Mouse (Mus musculus) hematopoietic stem cell, adult 5-6 weeks (primary cell): Measurements from ENCODE around the gene Zfpm1. TPM values are rescaled to one million over a fixed set of nuclear protein-coding genes. Genes with fewer than 3 reads are reported as not detected.
A peak's percentile ranks its signal among the peaks of the same experiment; 100 is the strongest.

ENCODE experiments used
- ATAC-seq, 2 experiments: fragments of 125-278 bp in 1 of 2; replicated peaks in 1 of 2; 2 replicates each; pipeline ENCODE4 v1.8.0; 2016 to 2017; ENCODE audit warnings: inconsistent platforms in 2 of 2, mild to moderate bottlenecking in 2 of 2, moderate number of reproducible peaks in 2 of 2, low read depth in 1 of 2, moderate TSS enrichment in 1 of 2; ENCODE audit not compliant: low FRiP score in 2 of 2, poor library complexity in 2 of 2, severe bottlenecking in 2 of 2, insufficient read depth in 1 of 2, low TSS enrichment in 1 of 2
- total RNA-seq: library from RNA; stranded (forward); fragments of 172-1452, 232-1000 nt; gene quantifications from 2 replicates; pipeline ENCODE4 v1.2.3, GENCODE M21; 2017

Gene Zfpm1
- total RNA-seq, 1 experiment from 2014 or later = 70.4 TPM

DNA sequence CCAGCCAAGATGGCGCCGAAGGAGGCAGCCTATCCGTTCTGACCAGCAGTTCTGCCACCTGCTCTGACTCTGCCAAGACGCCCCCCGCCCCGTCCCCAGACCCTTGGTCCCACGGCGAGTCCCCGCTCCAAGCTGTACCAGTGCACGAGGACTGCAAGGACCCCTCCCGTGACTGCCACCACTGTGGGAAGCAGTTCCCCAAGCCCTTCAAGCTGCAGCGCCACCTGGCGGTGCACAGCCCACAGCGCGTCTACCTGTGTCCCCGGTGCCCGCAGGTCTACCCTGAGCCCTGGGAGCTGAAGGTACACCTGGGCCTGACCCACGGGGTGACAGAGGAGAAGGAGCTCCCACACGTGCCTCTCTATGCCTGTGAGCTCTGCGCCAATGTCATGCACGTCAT lies 12.5 kb upstream of the Zfpm1 start:
- peak; percentile 40 to 47; a peak in 2 of 4 replicates for ATAC-seq

GRCm38 (mm10) chr8:122270555-122270954 lies 11.4 kb upstream of the Zfpm1 start:
- no peak for ATAC-seq

GRCm38 (mm10) chr8:122273152-122273551 lies 8.8 kb upstream of the Zfpm1 start:
- ATAC-seq = peak; percentile 61 to 72

GRCm38 (mm10) chr8:122273826-122274225 lies 8.1 kb upstream of the Zfpm1 start:
- ATAC-seq = no peak

DNA sequence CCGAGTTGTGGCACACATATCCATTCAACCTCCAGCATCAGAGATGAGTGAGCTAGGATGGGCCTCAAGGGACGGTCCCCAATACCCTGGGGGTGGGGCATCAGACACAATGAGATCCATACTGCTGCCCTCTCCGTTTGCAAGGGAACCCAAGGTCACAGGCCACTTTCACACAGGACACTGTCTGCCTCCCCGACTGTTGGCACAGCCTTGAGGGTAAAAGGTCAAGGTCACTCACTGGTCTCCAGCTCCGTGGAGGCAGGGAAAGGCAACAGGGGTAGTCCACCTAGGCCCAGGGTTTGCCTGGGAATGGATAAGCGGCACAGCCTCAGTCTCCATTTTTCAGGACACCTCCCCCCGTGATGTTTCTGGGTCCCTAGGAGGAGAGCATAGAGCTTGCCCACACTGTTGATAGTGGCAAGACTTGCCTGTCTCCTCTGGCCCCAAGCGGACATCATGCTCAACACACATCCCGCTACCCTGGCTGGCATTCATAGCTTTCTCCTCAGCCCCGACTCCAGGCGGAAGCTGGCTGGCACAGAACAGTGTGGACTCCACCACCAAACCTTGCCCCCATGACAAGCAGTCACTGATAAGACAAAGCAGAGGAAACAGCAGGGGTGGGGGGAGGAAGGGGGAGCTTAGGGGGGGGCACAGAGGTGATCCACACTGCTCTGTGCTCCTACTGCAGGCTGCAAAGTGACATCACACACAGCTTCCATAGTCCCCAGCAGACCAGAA lies 7.1 kb upstream of the Zfpm1 start:
- ATAC-seq = peak; percentile 26 to 42; a peak in 3 of 4 replicates

GRCm38 (mm10) chr8:122276308-122276707 lies 5.6 kb upstream of the Zfpm1 start:
- ATAC-seq = no peak

DNA sequence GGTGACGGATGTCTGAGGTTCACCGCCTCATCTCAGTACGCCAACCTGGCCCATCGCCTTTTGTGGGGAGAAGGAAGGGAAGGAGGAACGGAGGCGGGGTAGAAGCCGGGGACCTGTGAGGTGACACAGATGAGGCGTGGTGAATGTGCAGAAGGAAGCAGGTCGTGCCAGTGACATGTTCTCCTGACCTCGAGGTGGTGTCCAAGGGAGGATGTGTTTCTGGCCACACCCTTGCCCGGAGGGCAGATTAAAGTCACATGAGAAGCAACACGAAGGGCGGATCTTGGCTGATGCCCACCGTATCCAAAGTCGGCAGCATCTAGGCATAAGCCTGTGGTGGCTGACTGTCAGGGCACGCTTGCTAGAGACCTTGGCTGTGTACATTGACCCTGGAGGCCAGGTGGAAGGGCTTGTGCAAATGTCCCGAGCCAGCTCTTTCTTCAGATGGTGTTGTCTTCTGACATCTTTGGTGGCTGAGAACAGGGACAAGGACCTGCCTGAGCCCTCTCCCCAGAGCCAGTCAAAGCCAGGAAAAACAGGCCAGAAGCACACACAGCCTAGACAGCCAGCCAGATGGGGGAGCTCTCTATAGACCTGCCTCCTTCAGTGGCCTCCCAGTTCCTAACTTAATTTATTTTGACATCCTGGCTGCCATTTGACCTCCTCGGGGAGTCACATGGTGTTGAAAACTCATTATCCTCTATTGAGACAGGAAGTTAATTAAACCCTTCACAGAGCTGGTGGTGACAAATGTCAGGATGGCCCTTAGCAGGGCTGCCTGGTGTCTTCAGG lies 4.5 kb upstream of the Zfpm1 start:
- no peak for ATAC-seq

- ATAC-seq = no peak
These were observed 1.8 kb upstream of the Zfpm1 start for GRCm38 (mm10) chr8:122280156-122280555.

DNA sequence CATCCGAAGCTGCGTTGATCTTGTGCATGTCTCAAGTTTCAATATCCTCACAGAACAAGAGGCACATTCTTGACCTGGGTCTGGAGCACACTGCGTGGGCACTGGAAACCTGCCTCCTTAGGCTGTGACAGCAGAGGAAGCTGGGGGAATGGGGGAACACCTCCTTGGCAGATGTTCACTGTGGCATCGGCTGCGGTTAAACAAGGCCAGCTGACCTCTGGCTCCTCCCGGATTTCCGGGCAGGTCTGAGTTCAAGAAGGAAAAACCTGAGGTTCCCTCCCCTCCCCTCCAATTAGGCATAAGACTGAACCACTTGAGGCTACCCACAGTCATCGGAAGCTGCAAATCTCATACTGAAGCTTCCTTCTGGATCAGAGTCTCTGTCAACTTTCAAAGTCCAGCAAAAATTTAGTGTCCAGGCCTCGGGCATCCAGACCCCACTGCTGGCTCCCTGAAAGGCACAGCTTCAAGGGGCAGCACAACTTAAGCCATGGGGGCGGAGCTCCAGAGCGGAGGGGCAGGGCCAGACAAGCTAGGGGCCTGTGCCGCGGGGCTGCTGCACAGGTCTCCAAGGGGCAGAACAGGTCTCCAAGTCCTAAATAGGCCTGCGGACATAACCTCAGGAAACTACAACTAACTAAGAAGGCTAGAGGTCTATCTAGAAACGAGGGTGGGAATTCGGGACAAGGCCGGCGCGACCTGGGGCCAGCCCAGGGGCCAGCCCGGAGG lies 1.2 kb upstream of the Zfpm1 start:
- ATAC-seq = peak; percentile 1 to 2; a peak in 1 of 4 replicates

GRCm38 (mm10) chr8:122281317-122282034 lies 465 bp upstream of the Zfpm1 start:
- ATAC-seq = peak; percentile 60 to 71

DNA sequence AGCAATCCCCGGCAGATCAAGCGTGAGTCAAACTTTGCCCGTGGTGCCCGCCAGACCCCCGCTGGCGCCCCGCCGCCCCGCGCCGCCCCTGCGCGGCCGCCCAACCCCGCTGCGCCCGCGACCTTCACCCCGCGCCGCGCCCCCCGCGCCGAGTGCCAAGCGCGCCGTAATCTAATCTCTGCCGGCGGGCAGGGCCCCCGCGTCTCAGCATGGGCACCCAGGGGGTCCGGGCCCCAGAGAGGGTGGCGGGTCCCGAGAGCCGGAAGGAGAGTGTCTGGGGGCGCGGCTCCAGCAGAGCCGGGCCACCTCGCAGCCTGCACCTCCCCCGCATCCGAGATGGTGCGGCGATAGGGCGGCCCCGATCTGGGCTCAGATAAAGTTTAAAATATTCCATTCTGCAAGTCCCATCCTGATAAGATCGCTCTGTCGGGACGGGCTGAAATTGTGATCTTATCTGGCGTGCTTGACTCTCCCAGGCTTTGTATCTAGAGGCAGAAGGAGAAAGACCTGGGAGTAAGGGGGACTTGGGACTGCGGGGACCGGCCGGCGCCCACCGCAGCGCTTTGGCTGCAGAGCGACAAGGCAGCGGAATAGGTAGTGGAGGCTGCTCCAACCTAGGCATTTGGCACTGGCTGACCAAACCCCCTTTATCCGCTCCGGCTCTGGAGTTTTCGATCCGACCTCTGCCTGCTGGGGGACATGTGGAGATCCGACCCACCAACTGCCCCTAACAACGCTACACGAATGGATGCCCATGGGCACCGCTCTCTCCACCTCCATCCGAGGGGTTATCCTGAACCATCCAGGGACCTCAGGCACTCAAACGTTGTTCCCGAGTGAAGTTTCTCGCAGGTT lies 787 bp downstream of the Zfpm1 start:
- ATAC-seq = no peak

DNA sequence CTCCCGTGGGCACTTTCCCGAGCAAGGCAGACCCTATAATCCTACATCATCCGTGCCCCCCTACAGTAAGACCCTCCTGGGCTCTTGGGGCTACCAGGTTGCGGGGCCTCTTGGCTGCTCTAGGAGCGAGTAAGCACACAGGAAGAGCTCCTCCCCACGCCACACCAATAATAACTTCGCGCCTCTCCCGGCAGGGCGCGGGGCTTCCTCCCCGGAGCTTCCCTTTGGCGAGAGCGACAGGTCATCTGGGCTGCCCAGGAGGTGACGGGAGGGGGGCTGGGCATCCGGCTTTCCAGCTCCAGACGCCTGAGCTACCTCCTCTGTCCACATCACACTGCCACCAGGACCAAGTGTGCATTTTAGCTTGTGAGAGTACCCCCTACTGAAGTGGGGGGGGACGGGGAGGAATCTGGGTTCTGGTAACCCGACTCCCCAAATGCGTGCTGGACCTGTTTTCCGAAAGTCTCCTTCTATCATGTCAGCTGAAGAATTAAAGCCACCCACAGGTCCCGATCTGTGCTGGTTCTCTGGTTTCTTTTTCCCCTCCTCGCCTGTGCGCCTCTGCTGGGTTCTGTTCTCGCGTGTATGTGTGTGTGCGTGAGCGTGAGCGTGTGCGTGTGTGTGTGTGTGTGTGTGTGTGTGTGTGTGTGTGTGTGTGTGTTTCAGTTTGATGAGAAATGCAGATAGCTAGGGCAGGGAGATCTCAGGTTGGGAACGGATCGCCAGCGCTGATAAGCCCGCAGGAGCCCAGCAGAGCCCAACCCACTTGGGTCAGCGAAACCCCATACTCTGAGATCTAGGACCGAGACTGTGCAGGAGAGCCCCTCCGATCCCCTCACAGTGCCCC lies 1.6 kb downstream of the Zfpm1 start:
- no peak for ATAC-seq

- ATAC-seq = peak in 1 of 2 experiments; percentile 4; a peak in 1 of 4 replicates
These were observed 2.3 kb downstream of the Zfpm1 start for GRCm38 (mm10) chr8:122284203-122284658.

GRCm38 (mm10) chr8:122284659-122285261 lies 2.8 kb downstream of the Zfpm1 start:
- peak; percentile 2 to 23; a peak in 3 of 4 replicates for ATAC-seq

DNA sequence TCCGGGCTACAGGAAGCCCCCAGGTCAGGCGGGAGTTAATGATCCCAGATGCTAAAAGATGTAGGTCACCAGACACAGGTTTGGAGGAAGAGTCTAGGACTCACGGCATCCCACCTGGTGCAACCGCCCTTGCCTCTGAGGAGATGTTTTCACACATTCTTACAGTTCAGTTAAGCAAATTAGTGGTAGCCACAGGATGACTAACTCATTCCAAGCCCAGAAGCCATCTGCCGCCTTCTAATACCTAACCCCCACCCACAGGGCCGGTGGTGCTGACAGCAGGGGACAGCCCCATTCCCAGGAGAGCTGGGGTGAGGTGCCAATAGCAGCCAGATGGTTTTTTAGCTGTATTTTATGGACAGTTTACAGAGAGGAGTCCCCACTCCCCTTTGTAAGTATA lies 3.8 kb downstream of the Zfpm1 start:
- ATAC-seq = no peak
